8 mouse cellular contexts compared by ENCODE assay signal in genomic region chr1:180483399-180484291, GRCm38 (mm10). TPM values are rescaled to one million over a fixed set of nuclear protein-coding genes. Genes with fewer than 3 reads are reported as not detected.
DNase-seq lines count a peak whose midpoint lies in the region; ATAC-seq and TF ChIP-seq lines count a peak whose summit lies in the region.

Gene Stum, minus strand, starts transcription at chr1:180483504.

- H3K4me1 ChIP-seq in embryonic facial prominence, embryonic 10.5 days: peaks cover 38% of the 10 kb centered on the region
- H3K4me1 ChIP-seq in heart, adult 2 months (ENCODE audit: control insufficient read depth, insufficient read depth, low read length): no peaks in the 10 kb centered on the region; the same call in 1 of the 2 replicates
- H3K4me1 ChIP-seq in kidney, adult 2 months (ENCODE audit: control insufficient read depth, insufficient read depth, low read length): no peaks in the 10 kb centered on the region
- H3K4me1 ChIP-seq in limb, embryonic 12.5 days (replicated peaks): peaks cover 29% of the 10 kb centered on the region
- peaks cover 26% of the 10 kb centered on the region for H3K4me1 ChIP-seq in midbrain, embryonic 15.5 days

- no peaks in the 10 kb centered on the region for H3K79me2 ChIP-seq in heart, adult 2 months (replicated peaks; ENCODE audit: control insufficient read depth, insufficient read depth, low read length)

- peak; percentile 45; the same call in 1 of the 2 replicates for ATAC-seq in limb, embryonic 12.5 days (ENCODE audit: insufficient number of reproducible peaks, insufficient read depth, low FRiP score, low TSS enrichment, low read depth)
- ATAC-seq in midbrain, embryonic 15.5 days (replicated peaks): peak; percentile 79

- no peaks in the 10 kb centered on the region for H3K9me3 ChIP-seq in embryonic facial prominence, embryonic 10.5 days
- no peaks in the 10 kb centered on the region for H3K9me3 ChIP-seq in limb, embryonic 12.5 days
- no peaks in the 10 kb centered on the region for H3K9me3 ChIP-seq in midbrain, embryonic 15.5 days

- 0 out of 2 replicates have a peak, but pooled peaks have one; percentile 57 for TF ChIP-seq EP300 in heart, adult 2 months (IDR thresholded peaks at IDR 0.05; ENCODE audit: insufficient read depth, low read depth, low read length)

- H3K27ac ChIP-seq in embryonic facial prominence, embryonic 10.5 days (replicated peaks): peak within 1 kb of the TSS; percentile 70
- H3K27ac ChIP-seq in heart, adult 2 months: no peak within 1 kb of the TSS
- no peak within 1 kb of the TSS for H3K27ac ChIP-seq in kidney, adult 2 months (ENCODE audit: insufficient read depth, low read depth, low read length)
- H3K27ac ChIP-seq in limb, embryonic 12.5 days: no peak within 1 kb of the TSS
- peak within 1 kb of the TSS; percentile 4; the same call in 1 of the 2 replicates for H3K27ac ChIP-seq in midbrain, embryonic 15.5 days

- H3K36me3 ChIP-seq in embryonic facial prominence, embryonic 10.5 days (replicated peaks): no peaks in the 10 kb centered on the region
- no peaks in the 10 kb centered on the region for H3K36me3 ChIP-seq in heart, adult 2 months (ENCODE audit: control insufficient read depth, insufficient read depth, low read length)
- H3K36me3 ChIP-seq in kidney, adult 2 months (ENCODE audit: control insufficient read depth, insufficient read depth, low read length): no peaks in the 10 kb centered on the region
- H3K36me3 ChIP-seq in limb, embryonic 12.5 days: no peaks in the 10 kb centered on the region
- no peaks in the 10 kb centered on the region for H3K36me3 ChIP-seq in midbrain, embryonic 15.5 days (replicated peaks)

- peak; percentile 51 to 59 for DNase-seq in urinary bladder, adult 18-20 months (ENCODE audit: low spot score in 2 of 2)
- DNase-seq in urinary bladder, postnatal 10 days (ENCODE audit: low spot score): no peak
- DNase-seq in embryonic facial prominence, embryonic 10.5 days (ENCODE audit: low spot score): peak; percentile 86
- DNase-seq in heart, adult 2 months: peak; percentile 81
- DNase-seq in kidney, adult 2 months: peak; percentile 83
- peak; percentile 52 to 67 for DNase-seq in spleen, postnatal 14 days (ENCODE audit: low spot score in 2 of 2)

- peak; percentile 88 for TF ChIP-seq CTCF in heart, adult 2 months (IDR thresholded peaks at IDR 0.05)
- TF ChIP-seq CTCF in kidney, adult 2 months (conservative IDR thresholded peaks at IDR 0.05; ENCODE audit: insufficient read depth, insufficient read length, low read depth, low read length): peak; percentile 84

- WGBS in embryonic facial prominence, embryonic 10.5 days: 3% methylated on average over 40 of the region's 40 CpGs
- WGBS in heart, adult 2 months: 5% methylated on average over 36 of the region's 40 CpGs
- WGBS in kidney, adult 2 months: 3% methylated on average over 40 of the region's 40 CpGs
- WGBS in limb, embryonic 12.5 days: 4% methylated on average over 31 of the region's 40 CpGs
- 3% methylated on average over 31 of the region's 40 CpGs for WGBS in midbrain, embryonic 15.5 days

- H3K27me3 ChIP-seq in embryonic facial prominence, embryonic 10.5 days (replicated peaks; ENCODE audit: low read depth, poor library complexity, severe bottlenecking): peaks cover 77% of the 10 kb centered on the region
- H3K27me3 ChIP-seq in heart, adult 2 months (ENCODE audit: control insufficient read depth, insufficient read depth, low read length): peaks cover 5% of the 10 kb centered on the region; the same call in 1 of the 2 replicates
- no peaks in the 10 kb centered on the region for H3K27me3 ChIP-seq in kidney, adult 2 months (replicated peaks; ENCODE audit: control insufficient read depth, insufficient read depth, low read length)
- peaks cover 77% of the 10 kb centered on the region for H3K27me3 ChIP-seq in limb, embryonic 12.5 days
- peaks cover 24% of the 10 kb centered on the region for H3K27me3 ChIP-seq in midbrain, embryonic 15.5 days (replicated peaks)

- H3K4me3 ChIP-seq in embryonic facial prominence, embryonic 10.5 days: peak within 1 kb of the TSS; percentile 65
- peak within 1 kb of the TSS; percentile 23; the same call in 1 of the 2 replicates for H3K4me3 ChIP-seq in heart, adult 2 months
- no peak within 1 kb of the TSS for H3K4me3 ChIP-seq in kidney, adult 2 months (ENCODE audit: insufficient read depth, low read depth, low read length)
- H3K4me3 ChIP-seq in limb, embryonic 12.5 days (replicated peaks): peak within 1 kb of the TSS; percentile 49
- H3K4me3 ChIP-seq in midbrain, embryonic 15.5 days: peak within 1 kb of the TSS; percentile 48

- TF ChIP-seq POLR2A in heart, adult 2 months (IDR thresholded peaks at IDR 0.05; ENCODE audit: insufficient read depth, low read depth, low read length): no peak
- TF ChIP-seq POLR2A in kidney, adult 2 months (IDR thresholded peaks at IDR 0.05; ENCODE audit: low read depth, low read length): no peak

- intact Hi-C loops in heart, adult 2 months (cut with DNase I): loop anchor here (1.0 to 2.0 kb wide), 3 partner anchors 49 to 308 kb away; no protein-coding TSS in a partner anchor

- H3K4me2 ChIP-seq in limb, embryonic 12.5 days: peak within 1 kb of the TSS; percentile 90
- peak within 1 kb of the TSS; percentile 81 for H3K4me2 ChIP-seq in midbrain, embryonic 15.5 days

- H3K9ac ChIP-seq in heart, adult 2 months (ENCODE audit: low read depth, low read length): peak within 1 kb of the TSS; percentile 33; the same call in 1 of the 2 replicates
- H3K9ac ChIP-seq in limb, embryonic 12.5 days (replicated peaks): peak within 1 kb of the TSS; percentile 60
- peak within 1 kb of the TSS; percentile 39 for H3K9ac ChIP-seq in midbrain, embryonic 15.5 days

RNA-seq across cellular contexts. Expression of gene Stum, which starts in this region (rescaled TPM):
- polyA plus RNA-seq in embryonic facial prominence, embryonic 10.5 days (2016; fragmentation: Nextera tagmentation; extraction: Ambion mirVana): 1.1 and 3.5 TPM in 2 replicates
- 1 to 10 TPM; 2.0 to 2.8 TPM for total RNA-seq in heart, adult 2 months (2021)
- 3.7 and 6.0 TPM in 2 replicates for polyA plus RNA-seq in heart, adult 2 months (2012; rRNA removed)
- 0.69 and 1.1 TPM in 2 replicates for polyA plus RNA-seq in kidney, adult 2 months (2012; rRNA removed)
- polyA plus RNA-seq in limb, embryonic 12.5 days (2016; fragmentation: Nextera tagmentation; extraction: Ambion mirVana): 1.7 and 1.8 TPM in 2 replicates
- polyA plus RNA-seq in midbrain, embryonic 15.5 days (2015; fragmentation: Nextera tagmentation; extraction: Ambion mirVana): 7.2 and 9.3 TPM in 2 replicates

Comparison
In these comparisons a context has a peak if more than half of its experiments do, and no peak if none do; other contexts are left out.
1. H3K27ac ChIP-seq: peak in embryonic facial prominence, embryonic 10.5 days (single experiment) and midbrain, embryonic 15.5 days (single experiment); none in heart, adult 2 months (single experiment), kidney, adult 2 months (single experiment) and limb, embryonic 12.5 days (single experiment).
2. Peak in every context shown above with its lines, with median percentiles within 50 percentile points of each other: H3K9ac ChIP-seq.